Mouse (Mus musculus): Measurements from ENCODE around the gene Ahnak.

- TF ChIP-seq POLR2A (IDR thresholded peaks at IDR 0.05; ENCODE audit: insufficient read depth, low read depth, low read length) (no peak), CTCF (IDR thresholded peaks at IDR 0.05; ENCODE audit: insufficient read depth, low read depth, low read length) (no peak)
These were observed 24.0 kb upstream of the Ahnak start for GRCm38 (mm10) chr19:8965075-8965474.

Measured in olfactory bulb, adult 2 months (tissue).